Mouse (Mus musculus) testis, adult 10 weeks (tissue): ENCODE results near the gene Cenpf. TPM values are rescaled to one million over a fixed set of nuclear protein-coding genes. Genes with fewer than 3 reads are reported as not detected.

Experiments
- polyA plus RNA-seq: library from polyadenylated mRNA; stranded (reverse); fragments of 350-450 nt; fragmentation: Illumina TruSeq; extraction: RNeasy Lipid Tissue Mini Kit (QIAGEN cat#74804); gene quantifications from one replicate; pipeline ENCODE4 v1.2.3, GENCODE M21; 2014; ENCODE audit warnings: low read depth, low replicate concordance

The Cenpf gene
- polyA plus RNA-seq, result 63.0 TPM

GRCm38 (mm10) chr1:189687654-189688387 is at the start of gene Cenpf:
Cenpf (minus strand) TSS chr1:189688086.

GRCm38 (mm10) chr1:189727884-189728783 is 40.2 kb upstream of the Cenpf start, which contains the start of gene Ptpn14:
Ptpn14 (plus strand) TSS chr1:189728268.

Other genes starting within 250 kb of the Cenpf start
- gene Ptpn14, start 40.2 kb upstream of the Cenpf start, polyA plus RNA-seq, result 0.77 TPM
- gene Smyd2, start 234.3 kb upstream of the Cenpf start, polyA plus RNA-seq, result 4.2 TPM